Mouse (Mus musculus) ES-Bruce4 (cell line): ENCODE data around the gene Strap. TPM values are rescaled to one million over a fixed set of nuclear protein-coding genes. Genes with fewer than 3 reads are reported as not detected.

Experiments
- H3K27ac ChIP-seq: 2 replicates; pipeline ENCODE4 v1.5.1; 2012; ENCODE audit warnings: low read length, inconsistent platforms; ENCODE audit not compliant: insufficient read depth
- H3K27me3 ChIP-seq: 2 replicates; pipeline ENCODE4 v1.6.1; 2012; ENCODE audit warnings: mild to moderate bottlenecking, low read length, inconsistent platforms; ENCODE audit not compliant: control insufficient read depth, poor library complexity, insufficient read depth, severe bottlenecking
- H3K36me3 ChIP-seq: 2 replicates; pipeline ENCODE4 v1.6.1; 2012; ENCODE audit warnings: inconsistent platforms, mild to moderate bottlenecking, low read length, moderate library complexity; ENCODE audit not compliant: control insufficient read depth, poor library complexity, insufficient read depth, severe bottlenecking
- H3K4me1 ChIP-seq: one replicate; pipeline ENCODE4 v1.8.1; 2011; ENCODE audit warnings: low read length; ENCODE audit not compliant: control insufficient read depth, insufficient read depth
- H3K4me3 ChIP-seq: 2 replicates; pipeline ENCODE4 v1.5.1; 2011; ENCODE audit warnings: low read depth, mild to moderate bottlenecking, low read length
- H3K9ac ChIP-seq: 2 replicates; pipeline ENCODE4 v1.6.1; 2012; ENCODE audit warnings: low read depth, mild to moderate bottlenecking, inconsistent platforms; ENCODE audit not compliant: poor library complexity, severe bottlenecking
- H3K9me3 ChIP-seq: replicated peaks from 2 replicates; pipeline ENCODE4 v1.6.1; 2012; ENCODE audit warnings: mild to moderate bottlenecking, low read length, inconsistent platforms; ENCODE audit not compliant: control insufficient read depth, poor library complexity, insufficient read depth, severe bottlenecking
- CTCF ChIP-seq: IDR thresholded peaks from one replicate; pipeline ENCODE4 v1.8.1; 2011; ENCODE audit warnings: low read depth, low read length
- EP300 ChIP-seq: IDR thresholded peaks from 2 replicates; pipeline ENCODE4 v1.6.1; 2011; ENCODE audit warnings: low read depth, low read length; ENCODE audit not compliant: insufficient read depth
- POLR2A ChIP-seq: IDR thresholded peaks from one replicate; pipeline ENCODE4 v1.8.1; 2011; ENCODE audit warnings: low read length; ENCODE audit not compliant: insufficient read depth
- polyA plus RNA-seq: library from polyadenylated mRNA; stranded (reverse); fragments of >200 nt; gene quantifications from 2 replicates; pipeline ENCODE4 v1.2.4, GENCODE M21; 2011; ENCODE audit warnings: low read depth; ENCODE audit not compliant: missing spikeins, insufficient read depth, insufficient read length

Strap gene
- polyA plus RNA-seq, 1 experiment, result 117 TPM

DNA sequence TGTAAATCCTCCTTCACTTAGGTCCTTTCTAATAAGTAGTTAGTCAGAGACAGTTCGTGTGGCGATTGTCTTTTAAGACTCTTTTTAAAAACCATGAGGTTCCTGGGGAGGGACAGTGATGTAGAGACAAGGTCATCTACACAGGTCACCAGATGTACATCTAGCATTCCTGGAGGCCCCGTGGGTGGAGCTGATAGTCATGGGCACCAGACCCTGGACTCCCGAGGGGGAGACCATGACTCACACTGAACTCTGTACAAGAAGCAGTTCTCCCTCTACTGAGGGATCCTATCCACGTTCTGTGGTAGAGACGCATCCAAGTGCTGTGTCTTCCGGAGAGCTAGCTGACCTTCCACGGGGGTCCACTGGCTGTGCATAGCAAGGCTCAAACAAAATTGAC lies 42.1 kb downstream of the Strap start:
- Histone ChIP-seq H3K4me1 (peaks cover 7% of the 10 kb centered on the region), H3K9ac (no peak overlapping the region), H3K9me3 (no peaks in the 10 kb centered on the region), H3K27me3 (no peaks in the 10 kb centered on the region), H3K36me3 (no peaks in the 10 kb centered on the region), H3K27ac (no peak overlapping the region), H3K4me3 (no peak overlapping the region)
- TF ChIP-seq CTCF (no peak), POLR2A (no peak), EP300 (no peak)

DNA sequence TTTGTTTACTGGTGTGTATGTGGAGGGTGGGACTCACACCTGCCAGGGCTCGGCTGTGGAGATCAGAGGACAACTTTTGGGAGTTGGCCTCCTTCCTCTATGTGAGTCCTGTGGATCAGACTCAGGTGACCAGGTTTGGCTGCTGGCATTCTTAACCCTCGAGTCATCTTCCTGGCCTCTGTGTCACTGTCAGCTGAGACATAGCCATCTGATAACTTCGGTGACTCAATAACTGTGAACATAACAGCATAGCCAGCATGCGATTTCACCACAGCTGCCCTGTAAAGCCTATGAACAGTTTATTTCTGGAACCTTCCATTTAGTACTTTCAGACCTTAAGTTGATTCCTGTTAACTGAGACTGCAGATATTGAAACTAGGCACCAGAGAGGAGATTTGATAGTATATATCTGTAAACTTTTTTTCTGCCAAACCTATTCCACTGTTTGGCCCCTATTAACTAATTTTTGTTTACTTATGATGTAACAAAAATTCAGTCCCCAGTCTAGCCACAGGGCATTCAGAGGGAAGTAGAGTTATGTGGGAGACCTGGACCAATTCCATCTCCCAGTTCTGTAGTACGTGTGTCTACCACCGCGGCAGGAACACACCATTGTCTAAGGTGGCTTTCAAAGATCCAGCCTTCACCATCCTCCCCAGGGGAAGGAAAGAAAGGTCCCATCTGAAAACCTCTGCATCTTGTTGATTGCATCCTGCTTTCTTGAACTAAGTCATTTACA lies 49.2 kb downstream of the Strap start:
- no peaks in the 10 kb centered on the region for H3K27me3 ChIP-seq
- H3K9ac ChIP-seq, result no peak overlapping the region
- no peaks in the 10 kb centered on the region for H3K9me3 ChIP-seq
- TF ChIP-seq CTCF, result no peak
- TF ChIP-seq EP300, result no peak
- TF ChIP-seq POLR2A, result no peak
- no peak overlapping the region for H3K4me3 ChIP-seq
- peaks cover 3% of the 10 kb centered on the region; the same call in 1 of the 2 replicates for H3K36me3 ChIP-seq
- H3K27ac ChIP-seq, result no peak overlapping the region
- H3K4me1 ChIP-seq, result no peaks in the 10 kb centered on the region

GRCm38 (mm10) chr6:137788976-137789590 lies 54.2 kb downstream of the Strap start:
- Histone ChIP-seq H3K9ac (no peak overlapping the region), H3K36me3 (0 out of 2 replicates have a peak, but pooled peaks cover 3% of the 10 kb centered on the region), H3K4me1 (no peaks in the 10 kb centered on the region), H3K27me3 (no peaks in the 10 kb centered on the region), H3K27ac (no peak overlapping the region), H3K4me3 (no peak overlapping the region), H3K9me3 (no peaks in the 10 kb centered on the region)
- TF ChIP-seq EP300, result no peak
- no peak for TF ChIP-seq POLR2A
- TF ChIP-seq CTCF, result no peak

DNA sequence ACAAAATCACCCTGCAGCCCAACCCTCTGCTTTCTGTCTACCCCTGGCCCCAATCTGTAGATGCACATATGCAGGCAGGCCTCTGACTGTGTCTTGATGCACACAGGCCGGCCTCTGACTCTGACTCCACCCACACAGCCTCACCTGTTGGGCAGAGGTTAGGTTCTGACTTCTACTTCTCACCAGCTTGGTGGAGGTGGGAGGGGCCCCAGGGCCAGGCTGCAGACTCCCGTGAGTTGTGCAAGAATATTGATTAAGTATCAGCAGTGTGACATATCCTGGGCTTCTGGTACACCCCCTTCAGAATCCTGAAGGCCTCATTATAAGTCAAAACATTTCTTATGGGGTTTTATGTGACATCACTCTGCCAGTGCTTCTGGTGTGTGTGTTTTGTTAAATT lies 54.8 kb downstream of the Strap start:
- 0 out of 2 replicates have a peak, but pooled peaks cover 3% of the 10 kb centered on the region for H3K36me3 ChIP-seq
- H3K9me3 ChIP-seq, result no peaks in the 10 kb centered on the region
- no peaks in the 10 kb centered on the region for H3K27me3 ChIP-seq
- TF ChIP-seq EP300 (no peak), POLR2A (no peak), CTCF (no peak)
- H3K27ac ChIP-seq, result no peak overlapping the region
- H3K4me1 ChIP-seq, result no peaks in the 10 kb centered on the region
- no peak overlapping the region for H3K9ac ChIP-seq
- no peak overlapping the region for H3K4me3 ChIP-seq

DNA sequence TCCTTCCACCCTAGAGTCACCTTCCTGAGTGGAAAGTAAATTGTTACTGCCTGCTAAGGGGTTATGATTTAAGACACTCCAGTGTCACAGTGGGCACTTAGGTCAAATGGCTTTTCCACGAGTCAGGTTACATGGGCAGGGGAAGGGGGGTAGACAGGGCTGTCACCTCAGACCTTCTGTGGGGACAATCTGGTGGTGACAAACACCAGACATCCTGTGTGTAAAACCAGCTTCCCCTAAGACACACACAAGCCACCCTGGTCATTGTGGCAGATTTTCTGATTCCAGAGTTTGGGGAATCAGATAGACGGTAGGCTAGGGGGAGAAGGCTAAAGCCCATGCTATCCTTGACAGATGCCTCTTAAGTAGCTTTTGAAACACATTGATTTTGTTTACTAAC lies 60.6 kb downstream of the Strap start:
- H3K27me3 ChIP-seq, result no peaks in the 10 kb centered on the region
- no peaks in the 10 kb centered on the region for H3K9me3 ChIP-seq
- H3K9ac ChIP-seq, result no peak overlapping the region
- no peak overlapping the region for H3K27ac ChIP-seq
- H3K4me1 ChIP-seq, result no peaks in the 10 kb centered on the region
- TF ChIP-seq POLR2A (no peak), EP300 (no peak), CTCF (no peak)
- no peaks in the 10 kb centered on the region for H3K36me3 ChIP-seq
- H3K4me3 ChIP-seq, result no peak overlapping the region

DNA sequence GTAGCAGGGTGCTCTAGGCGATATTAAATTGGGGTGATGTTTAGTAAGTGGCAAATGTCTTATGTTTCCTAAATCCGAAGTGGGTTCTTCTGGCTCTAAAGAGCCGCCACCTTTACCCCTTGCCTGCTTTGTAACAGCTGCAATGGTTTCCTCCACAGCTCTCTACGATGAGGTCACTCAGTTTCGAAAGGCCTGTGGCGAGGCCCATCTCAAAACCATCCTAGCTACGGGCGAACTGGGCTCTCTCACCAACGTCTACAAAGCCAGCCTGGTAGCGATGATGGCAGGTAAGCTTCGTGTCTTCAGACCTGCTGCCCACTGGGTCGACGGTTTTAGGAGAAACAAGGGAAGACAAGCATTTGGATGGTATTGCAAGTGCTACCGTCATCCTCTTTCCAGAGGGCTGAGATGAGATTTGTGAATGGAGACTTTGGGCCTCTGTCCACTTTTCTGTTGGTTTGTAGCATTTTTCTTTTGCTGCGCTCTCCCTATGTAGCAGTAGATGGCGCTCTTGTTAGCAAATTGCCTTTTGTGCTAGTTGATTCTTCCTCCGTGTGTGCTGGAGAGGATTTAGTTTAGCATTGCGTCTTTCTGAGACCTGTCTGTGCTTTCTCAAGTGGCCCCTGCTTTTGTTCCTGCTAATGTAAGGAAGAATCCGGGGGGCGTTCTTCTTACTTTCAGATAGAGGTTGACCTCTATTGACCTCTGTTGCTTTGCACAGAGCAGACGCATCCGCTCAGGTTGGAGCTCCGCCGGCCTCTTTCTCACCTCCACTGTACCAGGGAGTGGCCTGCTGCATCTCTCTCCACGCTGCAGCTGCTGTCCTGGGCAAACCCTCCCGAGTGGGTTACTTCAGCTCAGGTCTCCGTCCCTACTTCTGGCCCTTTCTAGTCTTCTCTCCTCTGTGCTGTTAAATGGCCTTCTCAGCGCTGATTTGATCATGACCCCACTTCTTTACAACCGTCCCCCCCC lies 62.0 kb downstream of the Strap start:
- TF ChIP-seq CTCF (no peak), EP300 (no peak), POLR2A (no peak)
- H3K4me1 ChIP-seq, result no peaks in the 10 kb centered on the region
- H3K36me3 ChIP-seq, result no peaks in the 10 kb centered on the region
- no peaks in the 10 kb centered on the region for H3K27me3 ChIP-seq
- no peak overlapping the region for H3K4me3 ChIP-seq
- H3K9me3 ChIP-seq, result 0 out of 2 replicates have a peak, but pooled peaks cover 3% of the 10 kb centered on the region
- H3K27ac ChIP-seq, result no peak overlapping the region
- no peak overlapping the region for H3K9ac ChIP-seq
